Mouse (Mus musculus): ENCODE data around the gene Acvr2b.

DNA sequence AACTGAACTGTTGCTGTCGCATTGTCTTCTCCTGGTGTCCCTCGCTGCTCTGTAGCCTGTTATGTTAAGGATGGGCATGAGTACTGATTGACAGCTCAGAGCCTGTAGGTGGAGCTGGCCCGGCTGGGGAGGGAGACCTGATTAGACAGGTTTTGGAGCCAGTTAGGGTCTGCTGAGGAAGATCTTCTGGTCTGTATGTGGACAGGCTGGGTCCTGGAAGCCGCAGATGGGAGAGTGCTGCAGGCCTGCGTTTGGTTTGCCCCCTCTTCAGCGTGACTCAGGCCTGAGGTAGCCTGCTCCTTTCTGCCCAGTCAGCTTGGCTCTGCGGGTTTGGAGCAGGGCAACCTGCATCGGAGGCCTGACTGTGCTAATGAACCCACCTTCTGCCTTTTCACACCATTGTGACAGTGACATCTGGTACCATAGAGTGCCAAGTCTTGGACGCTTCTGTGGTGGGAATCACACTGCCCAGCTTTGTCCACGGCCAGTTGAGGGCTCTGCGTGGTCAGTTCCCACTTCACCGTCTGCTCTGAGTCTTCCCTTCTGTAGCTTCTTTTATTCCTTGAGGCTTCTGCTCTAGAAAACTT is 18.0 kb downstream of the Acvr2b start:
- TF ChIP-seq CTCF (conservative IDR thresholded peaks at IDR 0.05; ENCODE audit: insufficient read depth, insufficient read length, low read depth, low read length): no peak
- no peak for TF ChIP-seq POLR2A (IDR thresholded peaks at IDR 0.05; ENCODE audit: low read depth, low read length)
